Mouse (Mus musculus): ENCODE results near the gene Olfr684.

GRCm38 (mm10) chr7:105170773-105171172 lies 7.3 kb upstream of the Olfr684 start:
- TF ChIP-seq ZC3H11A (IDR thresholded peaks at IDR 0.05; ENCODE audit: borderline replicate concordance, low read depth, low read length) = 0 out of 2 replicates have a peak, but pooled peaks have one; percentile 50
- no peak for TF ChIP-seq ZNF384 (IDR thresholded peaks at IDR 0.05; ENCODE audit: low read depth, low read length)
- TF ChIP-seq MAFK (IDR thresholded peaks at IDR 0.05; ENCODE audit: insufficient read depth, low read depth, low read length) = no peak
